Mouse (Mus musculus) testis, adult 2 months (tissue): Measurements from ENCODE around the gene Slc25a42. TPM values are rescaled to one million over a fixed set of nuclear protein-coding genes. Genes with fewer than 3 reads are reported as not detected.
A peak's percentile ranks its signal among the peaks of the same experiment; 100 is the strongest.

Experiments
- H3K27ac ChIP-seq: fragments of 200-500 bp; 2 replicates; pipeline ENCODE4 v1.5.1; 2012; ENCODE audit warnings: low read depth, low read length; ENCODE audit not compliant: control insufficient read depth, insufficient read depth
- H3K27me3 ChIP-seq: fragments of 200-500 bp; 2 replicates; pipeline ENCODE4 v1.6.1; 2012; ENCODE audit warnings: mild to moderate bottlenecking, low read length, moderate library complexity; ENCODE audit not compliant: control insufficient read depth, insufficient read depth
- H3K36me3 ChIP-seq: fragments of 200-500 bp; 2 replicates; pipeline ENCODE4 v1.6.1; 2012; ENCODE audit warnings: mild to moderate bottlenecking, low read length; ENCODE audit not compliant: control insufficient read depth, insufficient read depth
- H3K4me1 ChIP-seq: fragments of 200-500 bp; 2 replicates; pipeline ENCODE4 v1.6.1; 2012; ENCODE audit warnings: low read length; ENCODE audit not compliant: control insufficient read depth, insufficient read depth
- H3K4me3 ChIP-seq: fragments of 200-500 bp; 2 replicates; pipeline ENCODE4 v1.5.1; 2012; ENCODE audit warnings: low read depth, mild to moderate bottlenecking, low read length, moderate library complexity, mixed read lengths; ENCODE audit not compliant: control insufficient read depth
- CTCF ChIP-seq: fragments of 200-500 bp; IDR thresholded peaks from 2 replicates; pipeline ENCODE4 v1.5.1; 2012; ENCODE audit warnings: low read depth, mild to moderate bottlenecking, inconsistent platforms, low read length, moderate library complexity; ENCODE audit not compliant: control insufficient read depth, insufficient read depth, insufficient replicate concordance
- POLR2A ChIP-seq: fragments of 200-500 bp; IDR thresholded peaks from 2 replicates; pipeline ENCODE4 v1.6.1; 2012; ENCODE audit warnings: low read depth, mild to moderate bottlenecking, inconsistent platforms, low read length, moderate library complexity; ENCODE audit not compliant: control insufficient read depth
- polyA plus RNA-seq: library from polyadenylated mRNA; depleted of rRNA; stranded (reverse); fragments of >200 nt; gene quantifications from 2 replicates; pipeline ENCODE4 v1.2.3, GENCODE M21; 2012

The Slc25a42 gene
- polyA plus RNA-seq, 1 experiment, result 11.8 TPM

DNA sequence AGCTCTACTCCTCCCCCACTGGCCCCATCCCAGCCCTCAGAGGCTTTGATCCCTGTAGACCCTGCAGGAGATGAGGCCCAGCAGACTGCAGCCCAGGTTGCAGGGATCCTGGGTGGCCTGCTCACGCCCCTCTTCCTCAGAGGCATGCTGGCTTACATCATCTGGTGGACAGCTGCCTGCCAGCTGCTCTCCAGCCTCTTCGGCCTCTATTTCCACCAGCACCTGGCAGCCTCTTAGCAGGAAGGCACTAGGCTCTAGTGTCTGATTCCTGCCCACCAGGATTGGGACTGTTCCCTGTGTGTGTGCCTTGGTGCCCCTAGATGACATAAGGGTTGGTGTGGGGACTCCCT lies 30.2 kb downstream of the Slc25a42 start:
- H3K36me3 ChIP-seq, result no peaks in the 10 kb centered on the region
- no peaks in the 10 kb centered on the region for H3K27me3 ChIP-seq
- no peaks in the 10 kb centered on the region for H3K4me1 ChIP-seq
- TF ChIP-seq CTCF, result no peak
- no peak for TF ChIP-seq POLR2A
- H3K27ac ChIP-seq, result no peak overlapping the region
- no peak overlapping the region for H3K4me3 ChIP-seq

DNA sequence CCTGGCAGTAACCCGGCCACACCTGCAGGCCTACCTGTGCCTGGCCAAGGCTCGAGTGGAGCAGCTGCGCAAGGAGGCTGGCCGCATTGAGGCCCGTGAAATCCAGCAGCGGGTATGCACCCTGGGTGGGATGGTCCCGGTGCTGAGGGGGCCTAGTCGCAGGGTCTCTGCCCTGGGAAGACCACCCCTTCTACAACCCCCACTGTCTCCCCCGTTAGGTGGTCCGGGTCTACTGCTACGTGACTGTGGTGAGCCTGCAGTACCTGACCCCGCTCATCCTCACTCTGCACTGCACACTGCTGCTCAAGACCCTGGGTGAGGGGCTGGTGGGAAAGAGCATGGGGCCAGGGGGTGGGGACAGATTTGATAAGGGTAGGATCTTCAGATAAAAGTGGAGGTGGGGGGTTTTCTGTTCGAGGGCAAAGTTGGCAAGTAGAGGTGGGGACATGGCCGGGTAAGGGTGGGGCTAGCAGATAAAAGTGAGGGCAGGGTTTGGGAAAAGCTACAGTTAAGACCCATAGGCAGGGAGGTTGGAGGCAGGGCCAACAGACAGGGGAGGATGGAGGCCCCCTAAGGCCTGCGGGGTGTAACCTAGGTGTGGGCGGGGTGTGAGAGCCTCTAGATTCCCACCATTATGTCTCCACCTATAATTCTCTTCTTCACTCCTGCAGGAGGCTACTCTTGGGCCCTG lies 30.7 kb downstream of the Slc25a42 start:
- H3K27ac ChIP-seq, result no peak overlapping the region

DNA sequence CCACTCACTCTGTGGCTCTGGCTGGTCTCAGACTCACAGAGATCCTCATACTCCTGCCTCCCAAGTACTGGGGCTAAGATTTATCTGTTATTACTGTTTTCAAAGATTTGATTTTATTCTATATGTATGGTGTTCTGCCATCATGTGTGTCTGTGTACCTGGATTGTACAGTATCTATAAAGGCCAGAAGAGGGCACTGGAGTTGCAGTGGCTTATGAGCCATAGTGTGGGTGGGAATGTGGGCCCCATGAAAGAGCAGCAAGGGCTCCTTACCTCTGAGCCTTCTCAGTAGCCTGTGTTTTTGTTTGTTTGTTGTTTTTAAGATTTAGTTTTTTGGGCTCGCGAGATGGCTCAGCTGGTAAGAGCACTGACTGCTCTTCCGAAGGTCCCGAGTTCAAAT lies 33.0 kb downstream of the Slc25a42 start:
- no peak overlapping the region for H3K27ac ChIP-seq
- no peaks in the 10 kb centered on the region for H3K36me3 ChIP-seq
- no peaks in the 10 kb centered on the region for H3K27me3 ChIP-seq
- H3K4me1 ChIP-seq, result no peaks in the 10 kb centered on the region
- no peak overlapping the region for H3K4me3 ChIP-seq
- TF ChIP-seq CTCF (no peak), POLR2A (no peak)

More for the DNA sequence above, 30.7 kb downstream of the Slc25a42 start:
- H3K27me3 ChIP-seq, result no peaks in the 10 kb centered on the region
- no peaks in the 10 kb centered on the region for H3K4me1 ChIP-seq
- H3K36me3 ChIP-seq, result no peaks in the 10 kb centered on the region
- no peak overlapping the region for H3K4me3 ChIP-seq
- TF ChIP-seq CTCF (no peak), POLR2A (no peak)

DNA sequence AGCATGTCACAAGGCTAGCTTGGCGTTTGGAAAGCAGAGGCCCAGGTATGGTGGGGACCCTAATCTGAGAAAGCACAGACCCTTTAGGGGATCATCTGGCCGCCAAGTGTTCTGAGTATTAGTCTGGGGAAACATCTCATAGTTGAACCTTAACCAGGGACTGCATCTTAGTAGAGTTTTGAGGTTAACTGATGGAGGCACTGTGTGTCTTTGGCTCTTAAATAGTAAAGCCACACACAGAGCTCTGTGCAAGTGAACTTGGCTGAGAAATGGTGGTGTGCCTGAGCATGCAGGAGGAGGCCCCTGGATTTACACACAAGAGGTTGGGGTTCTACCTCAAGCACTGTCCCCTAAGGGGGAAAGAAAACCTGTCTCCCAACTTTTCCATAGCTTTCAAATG lies 33.9 kb downstream of the Slc25a42 start:
- no peaks in the 10 kb centered on the region for H3K27me3 ChIP-seq
- H3K36me3 ChIP-seq, result no peaks in the 10 kb centered on the region
- TF ChIP-seq CTCF, result no peak
- no peak for TF ChIP-seq POLR2A
- H3K27ac ChIP-seq, result no peak overlapping the region
- H3K4me3 ChIP-seq, result no peak overlapping the region
- no peaks in the 10 kb centered on the region; the same call in 1 of the 2 replicates for H3K4me1 ChIP-seq

DNA sequence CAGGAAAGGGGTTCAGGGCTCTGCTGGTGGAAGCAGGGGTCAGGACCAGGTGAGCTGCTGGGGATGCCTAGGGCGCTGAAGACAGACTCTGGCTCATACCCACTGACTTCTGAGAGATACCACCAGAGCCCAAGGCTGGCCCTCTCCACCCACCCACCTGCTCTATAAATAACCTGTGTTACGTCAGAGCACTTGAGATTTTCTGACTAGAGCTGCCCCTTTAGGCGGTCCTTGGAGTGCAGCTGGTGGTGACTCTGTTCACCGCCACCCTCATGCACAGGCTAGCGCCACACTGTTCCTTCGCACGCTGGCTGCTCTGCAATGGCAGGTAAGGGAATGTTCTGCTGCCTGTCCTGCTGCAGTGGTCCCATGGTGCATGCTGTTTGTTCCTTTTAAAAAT lies 38.0 kb downstream of the Slc25a42 start:
- no peaks in the 10 kb centered on the region for H3K36me3 ChIP-seq
- no peak overlapping the region for H3K27ac ChIP-seq
- TF ChIP-seq POLR2A (no peak), CTCF (no peak)
- H3K27me3 ChIP-seq, result no peaks in the 10 kb centered on the region
- no peak overlapping the region for H3K4me3 ChIP-seq
- H3K4me1 ChIP-seq, result peaks cover 10% of the 10 kb centered on the region

DNA sequence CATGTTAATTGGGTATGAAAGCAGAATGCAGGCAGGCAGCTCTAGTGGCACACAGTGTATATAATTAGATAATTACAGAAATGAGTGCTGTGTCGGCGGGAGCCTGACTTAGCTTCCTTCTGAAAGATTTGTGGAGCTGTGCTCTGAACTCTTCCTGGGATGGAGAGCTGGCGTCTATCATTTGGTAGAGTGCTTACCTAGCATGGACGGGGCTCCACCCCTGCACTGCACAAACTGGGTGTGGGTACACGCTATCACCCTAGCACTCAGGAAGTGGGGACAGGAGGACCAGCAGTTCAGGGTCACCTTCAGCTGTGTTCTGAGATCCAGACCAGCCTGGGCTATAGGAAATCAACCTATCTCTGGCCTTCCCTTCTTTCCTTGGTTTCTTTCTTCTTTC lies 38.8 kb downstream of the Slc25a42 start:
- TF ChIP-seq POLR2A (no peak), CTCF (no peak)
- H3K27me3 ChIP-seq, result no peaks in the 10 kb centered on the region
- no peak overlapping the region for H3K27ac ChIP-seq
- H3K36me3 ChIP-seq, result no peaks in the 10 kb centered on the region
- H3K4me1 ChIP-seq, result peaks cover 10% of the 10 kb centered on the region
- H3K4me3 ChIP-seq, result no peak overlapping the region

DNA sequence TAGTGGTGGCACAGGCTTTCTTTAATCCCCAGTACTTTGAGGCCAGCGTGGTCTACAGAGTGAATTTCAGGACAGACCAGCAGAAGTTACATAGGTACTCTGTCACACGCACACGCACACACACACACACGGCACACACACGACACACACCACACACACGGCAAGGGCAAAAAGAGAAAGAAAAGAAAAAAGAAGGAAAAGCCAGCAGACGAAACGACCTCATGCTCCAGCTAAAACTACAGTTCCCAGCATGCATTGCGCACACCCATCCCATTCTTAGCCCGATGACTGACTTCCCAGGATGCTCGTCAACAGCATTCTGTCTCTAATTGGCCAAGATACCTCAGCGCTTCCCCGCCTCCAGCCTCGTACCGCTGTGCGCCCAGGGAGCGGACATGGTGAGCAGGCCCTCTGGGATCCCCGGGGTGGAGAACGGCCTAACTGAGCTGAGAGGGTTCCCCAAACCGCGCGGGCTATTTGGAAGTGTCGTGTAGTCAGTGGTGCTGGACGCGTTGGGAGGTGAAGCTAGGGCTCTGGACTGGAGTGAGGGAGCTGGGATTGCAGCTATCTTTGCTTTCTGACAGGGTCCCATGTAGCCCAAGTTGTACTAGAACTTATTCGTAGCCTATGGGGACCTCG lies 39.9 kb downstream of the Slc25a42 start, which contains the start of gene Tmem161a:
Gene Tmem161a, plus strand, starts transcription at position 314 of the 639 bp plus-strand sequence.
- peak within 1 kb of the TSS; percentile 81 for H3K4me3 ChIP-seq
- H3K27me3 ChIP-seq, result no peaks in the 10 kb centered on the region
- peak within 1 kb of the TSS; percentile 32; the same call in 1 of the 2 replicates for H3K27ac ChIP-seq
- H3K4me1 ChIP-seq, result peaks cover 11% of the 10 kb centered on the region
- TF ChIP-seq POLR2A, result peak; percentile 79
- TF ChIP-seq CTCF, result no peak
- H3K36me3 ChIP-seq, result no peaks in the 10 kb centered on the region
